Mouse (Mus musculus): ENCODE measurements at regions not wholly inside any gene's neighbourhood (a gene's known extent, or its start where the extent isn't known, plus 50 kb on each side); places are given as distances from the start of the nearest gene placed in this dataset.

DNA sequence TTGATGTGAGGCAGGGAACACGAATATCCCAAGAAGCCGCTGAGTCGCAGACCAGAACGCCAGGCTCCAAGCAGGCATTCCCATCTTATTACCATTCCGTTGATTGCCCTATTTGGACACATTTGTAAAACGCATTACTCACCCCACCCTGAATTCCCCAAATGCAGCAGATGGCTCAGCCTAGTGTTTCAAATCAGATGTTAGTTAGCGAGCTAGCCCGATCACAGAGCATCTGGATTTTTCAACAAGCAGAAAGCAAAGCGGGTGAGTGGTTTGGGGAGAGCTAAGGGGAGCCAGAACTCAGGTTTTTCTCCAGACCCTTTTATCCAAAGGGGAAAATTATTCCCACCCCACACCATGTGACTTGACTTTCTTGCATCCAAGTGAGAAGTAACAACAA, 273.2 kb downstream of the Rwdd3 start:
- DNase-seq (ENCODE audit: low spot score): no peak

DNA sequence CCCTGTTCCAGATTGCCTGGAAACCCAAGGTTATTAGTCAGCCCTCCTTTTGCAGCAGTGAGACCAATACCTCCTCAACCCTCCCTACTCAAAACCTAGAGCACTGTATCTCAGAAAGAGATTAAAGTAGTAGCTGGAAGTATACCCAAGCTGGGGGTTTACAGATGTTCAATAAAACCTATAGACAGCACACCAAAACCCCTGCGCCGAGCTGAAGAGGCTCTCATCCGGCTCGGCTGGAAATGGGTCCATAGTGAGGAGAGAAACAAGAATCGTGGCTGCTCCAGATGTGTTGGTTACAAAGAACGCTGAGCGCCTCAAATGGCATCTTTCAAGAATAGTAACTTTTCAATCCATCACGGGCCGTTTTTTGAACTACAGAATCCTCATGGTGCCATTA, 273.7 kb downstream of the Rwdd3 start:
- no peak for DNase-seq (ENCODE audit: low spot score)

DNA sequence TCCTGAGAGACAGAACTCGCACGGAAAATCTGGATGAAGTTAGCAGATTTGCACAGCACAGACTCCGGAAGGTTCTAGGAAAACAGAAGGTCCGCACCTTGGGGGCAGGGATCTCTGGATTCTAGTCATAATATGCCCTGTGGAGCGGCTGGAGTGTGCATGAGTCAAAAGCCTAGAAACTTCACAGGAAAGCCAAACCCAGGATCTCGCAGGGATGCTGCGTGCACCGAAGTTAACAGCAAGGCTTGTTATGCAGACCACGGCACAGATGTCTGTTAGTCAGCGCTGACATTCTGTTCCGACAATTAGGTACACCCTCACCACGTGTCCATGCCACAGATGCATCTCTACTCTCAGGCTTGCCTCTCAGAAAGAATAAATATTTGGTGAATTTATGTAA, 274.3 kb downstream of the Rwdd3 start:
- no peak for DNase-seq (ENCODE audit: low spot score)

DNA sequence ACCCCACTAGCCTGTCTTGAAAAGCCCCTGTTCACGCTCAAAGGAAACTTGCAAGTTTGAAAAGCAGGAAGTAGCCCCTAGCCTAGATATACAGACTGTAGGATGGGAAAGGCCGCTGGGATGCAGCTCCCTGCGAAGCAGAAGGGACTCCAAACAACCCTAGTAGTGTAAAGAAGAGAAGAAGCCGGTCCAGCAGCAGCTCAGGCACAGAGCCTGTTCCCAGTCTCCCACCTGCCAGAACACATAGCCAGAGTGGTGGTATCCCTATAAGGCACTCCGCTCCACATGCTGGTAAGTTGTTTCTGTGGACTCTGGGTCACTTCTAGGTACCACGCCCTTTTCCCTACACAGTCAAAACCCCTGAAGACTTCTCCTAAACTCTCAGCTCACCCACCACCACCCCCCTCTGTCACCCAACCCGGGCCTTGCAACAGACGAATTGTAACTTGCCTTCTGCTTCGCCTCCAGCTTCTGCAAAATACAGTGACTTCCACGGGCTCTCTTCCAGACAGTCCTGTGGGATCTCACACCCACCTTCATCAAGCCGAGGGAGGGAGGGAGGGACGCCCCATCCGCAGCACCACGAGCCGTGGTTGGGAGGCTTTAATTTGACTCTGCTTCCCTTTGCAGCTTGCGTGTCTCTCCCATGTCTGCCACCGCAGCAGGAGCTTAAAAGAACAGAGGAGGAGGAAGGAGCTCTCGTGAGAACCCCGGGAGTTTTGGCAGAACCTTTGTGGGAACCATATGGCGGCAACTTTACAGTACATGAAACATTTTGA, 285.2 kb downstream of the Rwdd3 start:
- no peak for DNase-seq (ENCODE audit: low spot score)

DNA sequence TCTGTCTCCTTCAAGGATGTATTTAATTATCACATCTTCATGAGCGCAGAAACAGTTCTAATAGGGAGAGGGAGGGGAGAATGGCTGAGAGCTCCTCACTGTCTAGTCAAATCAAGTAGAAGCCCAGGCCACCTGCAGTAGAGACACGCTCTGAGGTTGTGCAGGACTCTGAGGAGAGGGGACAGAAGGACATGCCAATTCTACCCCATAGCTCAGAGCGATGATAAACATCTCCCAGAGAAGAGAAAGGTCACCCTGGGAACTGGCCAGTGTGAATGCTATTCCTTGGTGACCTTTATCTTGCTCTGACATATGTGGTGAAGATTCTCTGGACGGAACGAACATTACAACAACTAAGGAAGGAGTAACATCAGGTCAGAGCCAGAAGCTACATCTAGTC, 286.1 kb downstream of the Rwdd3 start:
- DNase-seq (ENCODE audit: low spot score): no peak

DNA sequence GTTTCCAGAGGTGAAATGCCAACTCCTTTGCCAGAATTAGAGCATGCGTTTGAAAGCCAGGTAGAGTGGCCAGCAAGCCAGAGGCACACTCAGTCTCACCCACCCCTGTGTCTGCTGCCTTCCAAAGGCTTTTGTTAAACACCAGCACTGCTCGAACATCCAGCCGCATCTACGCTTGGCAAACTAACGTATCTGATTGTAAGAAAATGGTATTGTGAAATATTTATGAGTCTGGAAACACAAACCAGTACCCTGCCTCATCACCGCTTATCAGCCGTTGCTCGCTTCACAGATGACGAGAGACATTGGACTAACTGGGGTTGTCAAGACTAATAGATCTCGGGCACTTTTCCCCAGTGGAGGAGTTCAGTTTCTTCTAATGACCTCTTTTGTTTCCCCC, 287.3 kb downstream of the Rwdd3 start:
- DNase-seq (ENCODE audit: low spot score): no peak

DNA sequence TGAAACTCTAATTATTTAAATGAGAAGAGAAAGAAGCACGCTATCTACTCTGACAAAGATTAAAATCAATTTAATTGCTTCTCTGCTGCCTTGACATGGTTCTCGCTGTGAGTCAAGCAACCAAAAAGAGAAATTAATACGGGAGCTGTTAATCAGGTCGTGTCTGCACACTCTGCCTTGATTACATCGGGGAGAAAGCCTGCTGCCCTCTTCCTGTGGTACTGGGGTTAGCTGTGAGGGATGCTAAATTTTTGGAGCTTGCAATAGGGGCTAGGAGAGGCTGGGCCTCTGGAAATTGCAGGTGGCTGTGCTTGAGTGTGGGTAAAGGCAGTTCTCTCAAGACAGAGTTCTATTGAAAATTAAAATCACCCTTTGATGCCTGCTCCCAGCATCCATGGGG, 287.8 kb downstream of the Rwdd3 start:
- DNase-seq (ENCODE audit: low spot score): no peak

DNA sequence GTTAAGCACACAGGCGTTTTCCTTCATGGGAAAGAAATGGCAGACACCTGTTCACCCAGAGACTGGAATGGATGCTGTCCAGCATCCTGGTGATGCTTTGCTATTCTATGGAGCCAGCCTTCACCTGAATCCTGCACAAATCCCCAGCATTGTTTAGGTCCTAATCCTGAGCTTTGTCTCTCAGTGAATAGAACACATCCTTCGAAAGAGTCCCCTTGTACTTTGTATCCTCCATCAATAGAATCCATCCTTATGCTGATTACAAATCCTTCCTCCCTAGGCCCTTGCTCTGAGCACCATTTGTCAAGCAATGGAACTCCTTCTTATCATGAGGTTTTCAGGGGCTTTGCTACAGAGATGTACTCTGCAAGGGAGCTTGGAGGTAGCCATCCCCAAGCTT, 292.1 kb downstream of the Rwdd3 start:
- DNase-seq (ENCODE audit: low spot score): no peak

DNA sequence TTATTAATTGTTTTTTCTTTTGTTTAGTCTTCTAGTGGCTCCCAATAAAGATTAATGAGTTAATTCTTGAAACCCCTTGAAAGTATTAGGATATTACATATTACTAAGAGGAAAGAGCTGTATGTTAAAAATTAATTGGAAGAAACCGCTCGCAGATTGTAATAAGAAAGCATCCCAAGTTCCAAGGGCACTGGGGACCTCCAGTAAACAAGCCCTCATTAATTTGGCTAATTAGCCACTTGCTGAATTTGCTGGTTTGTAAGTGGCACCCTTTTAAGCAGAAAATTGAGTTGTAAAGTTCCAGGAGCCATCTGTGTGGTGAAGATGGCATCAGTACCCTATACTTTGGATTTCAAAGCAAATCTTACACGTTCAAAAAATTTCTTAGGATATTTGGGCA, 295.8 kb downstream of the Rwdd3 start:
- no peak for DNase-seq (ENCODE audit: low spot score)

DNA sequence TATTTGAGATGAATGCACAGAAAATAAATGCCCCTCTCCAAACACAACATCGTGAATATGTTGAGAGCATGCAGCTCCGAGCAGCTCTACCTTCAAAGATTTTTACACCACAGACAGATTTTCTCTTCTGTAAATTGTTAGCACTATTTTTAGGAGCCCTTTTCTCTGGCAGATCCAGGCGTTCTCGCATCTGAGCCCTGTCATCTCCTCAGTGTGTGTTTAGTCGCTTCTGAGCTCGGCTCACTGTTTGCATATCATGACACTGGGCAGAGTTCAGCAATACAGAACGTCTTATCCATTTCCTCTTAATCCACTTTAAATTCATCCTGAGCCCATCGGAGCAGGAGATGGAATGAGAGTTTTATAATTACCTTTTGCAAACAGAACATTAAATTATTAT, 306.5 kb downstream of the Rwdd3 start:
- DNase-seq (ENCODE audit: low spot score): no peak

DNA sequence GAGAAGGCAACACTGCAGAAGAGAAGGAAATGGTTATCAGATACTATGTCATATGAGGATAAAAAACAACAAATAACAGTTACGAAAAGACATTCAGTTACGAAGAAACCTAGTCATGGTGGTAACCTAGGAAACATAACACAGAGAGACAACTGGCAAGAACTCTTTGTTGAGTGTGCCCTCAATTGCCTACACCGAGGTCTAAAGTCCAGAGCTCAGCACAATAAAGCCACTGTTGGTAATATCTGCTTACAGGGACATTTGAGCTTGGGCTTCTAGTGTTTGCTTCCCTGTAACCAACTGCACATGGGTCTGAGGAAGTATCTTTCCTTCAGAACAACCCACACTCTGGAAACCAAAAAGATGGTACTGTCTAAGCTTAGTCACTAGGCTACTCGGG, 309.9 kb downstream of the Rwdd3 start:
- DNase-seq (ENCODE audit: low spot score): no peak

DNA sequence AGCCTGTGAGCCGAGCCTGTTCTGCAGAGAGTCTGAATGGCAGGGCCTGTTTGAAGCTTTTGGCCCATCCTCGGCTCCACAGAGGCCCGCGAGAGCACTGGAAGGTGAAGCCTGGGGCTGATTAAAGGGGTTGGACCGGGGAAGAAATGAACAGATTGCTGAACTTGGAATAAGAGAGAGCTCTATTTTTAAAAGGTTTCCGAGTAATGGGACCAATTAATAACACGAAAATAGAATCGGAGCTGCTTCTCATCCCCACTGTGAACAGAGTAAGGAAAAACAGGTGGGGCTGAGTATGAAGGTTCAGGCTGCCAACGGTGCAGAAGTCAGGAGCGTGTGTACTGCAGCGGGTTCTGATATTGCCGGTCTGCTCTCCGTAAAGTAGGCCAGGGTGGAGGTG, 313.2 kb downstream of the Rwdd3 start:
- no peak for DNase-seq (ENCODE audit: low spot score)

DNA sequence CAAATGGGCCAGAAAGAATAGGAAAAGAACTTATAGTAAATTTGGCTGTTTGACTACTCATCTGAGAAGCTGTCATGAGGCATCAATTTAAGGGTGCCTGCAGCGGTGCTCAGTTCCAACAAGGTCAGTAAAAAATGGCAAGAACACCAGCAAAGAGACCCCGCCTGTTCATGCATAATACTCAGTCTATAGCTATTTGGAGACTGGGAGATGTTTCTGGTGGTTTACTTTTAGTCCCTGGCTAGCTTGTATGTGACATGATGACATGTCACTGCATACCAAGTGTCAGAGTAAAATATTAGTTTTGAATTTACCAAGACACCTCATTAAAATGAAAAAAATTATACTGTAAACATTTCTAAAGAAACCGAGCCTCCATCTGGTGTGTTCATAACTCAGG, 317.2 kb downstream of the Rwdd3 start:
- DNase-seq (ENCODE audit: low spot score): no peak

DNA sequence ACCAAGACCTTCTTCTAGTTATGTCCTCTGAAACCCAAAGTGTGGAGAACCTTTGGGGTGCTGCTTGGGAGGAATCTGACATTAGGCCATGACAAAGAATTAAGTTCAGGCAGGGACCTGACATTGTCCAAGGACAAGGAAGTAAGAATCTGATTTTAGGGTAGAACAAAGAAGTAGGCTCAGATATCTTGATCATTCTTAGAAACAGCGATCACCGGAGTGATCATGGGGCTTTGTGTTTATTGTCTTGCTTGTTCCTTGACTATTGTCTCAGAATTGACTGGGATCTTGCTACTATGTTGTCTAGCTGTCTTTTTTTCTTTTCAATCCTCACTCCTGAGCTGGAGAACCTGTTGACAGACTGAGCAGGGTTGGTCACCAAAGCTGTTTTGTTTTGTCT, 327.9 kb downstream of the Rwdd3 start:
- no peak for DNase-seq (ENCODE audit: low spot score)

DNA sequence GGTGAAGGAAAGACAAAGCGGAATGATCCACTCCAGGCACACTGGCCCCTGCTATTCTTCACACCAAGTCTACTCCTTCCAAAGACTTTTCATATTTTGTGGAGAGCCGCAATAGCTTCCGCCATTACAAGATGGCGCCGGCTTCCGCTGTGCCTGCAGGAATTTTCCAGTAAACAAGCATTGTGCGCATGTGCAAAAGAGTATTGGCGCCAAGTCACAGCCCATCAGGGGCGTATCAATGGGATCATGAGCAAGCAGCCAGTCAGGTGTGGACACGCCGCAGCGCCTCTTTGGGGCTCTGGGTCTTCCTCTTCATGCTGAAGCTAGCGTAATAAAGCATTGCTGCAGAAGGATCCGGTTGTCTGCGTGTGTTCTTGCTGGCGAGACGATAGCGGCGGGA, 348.0 kb downstream of the Rwdd3 start:
- DNase-seq (ENCODE audit: low spot score): no peak

DNA sequence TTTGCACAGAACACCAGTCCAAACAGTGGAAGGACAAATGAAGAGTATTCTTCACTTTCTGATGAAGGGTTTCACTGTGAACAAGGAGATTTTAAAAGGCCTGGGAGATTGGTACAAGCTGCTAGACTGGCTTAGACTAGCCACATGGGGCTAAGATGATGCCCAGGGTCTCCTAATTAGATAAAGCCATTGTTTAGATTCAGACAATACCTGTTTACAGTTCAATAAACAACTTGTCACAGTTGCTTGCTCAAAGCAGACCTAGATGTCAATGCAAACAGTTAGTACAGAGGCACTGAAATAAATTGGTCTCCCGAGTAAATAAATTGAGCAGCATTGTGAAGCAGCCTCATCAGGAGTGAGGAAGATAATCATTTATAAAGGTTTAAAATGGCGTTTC, 359.6 kb downstream of the Rwdd3 start:
- DNase-seq (ENCODE audit: low spot score): no peak

DNA sequence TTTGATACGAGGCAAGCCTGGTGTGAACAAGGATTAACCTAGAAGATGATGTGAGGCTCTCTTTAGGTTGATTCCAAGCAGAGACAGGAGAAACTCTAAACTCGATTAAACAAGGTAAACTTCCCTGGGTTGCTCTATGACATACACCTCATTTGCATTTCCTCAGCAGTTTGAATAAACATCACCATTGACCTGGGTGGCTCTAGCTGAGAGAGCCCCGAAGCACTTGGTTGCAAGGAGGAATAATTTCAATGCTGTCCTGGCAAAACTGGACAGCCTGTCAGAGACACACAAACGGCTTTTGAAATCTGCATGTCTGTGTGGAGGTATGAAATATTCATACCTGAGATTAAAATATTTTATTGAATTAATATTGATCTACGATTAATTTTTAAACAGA, 361.0 kb downstream of the Rwdd3 start:
- no peak for DNase-seq (ENCODE audit: low spot score)

DNA sequence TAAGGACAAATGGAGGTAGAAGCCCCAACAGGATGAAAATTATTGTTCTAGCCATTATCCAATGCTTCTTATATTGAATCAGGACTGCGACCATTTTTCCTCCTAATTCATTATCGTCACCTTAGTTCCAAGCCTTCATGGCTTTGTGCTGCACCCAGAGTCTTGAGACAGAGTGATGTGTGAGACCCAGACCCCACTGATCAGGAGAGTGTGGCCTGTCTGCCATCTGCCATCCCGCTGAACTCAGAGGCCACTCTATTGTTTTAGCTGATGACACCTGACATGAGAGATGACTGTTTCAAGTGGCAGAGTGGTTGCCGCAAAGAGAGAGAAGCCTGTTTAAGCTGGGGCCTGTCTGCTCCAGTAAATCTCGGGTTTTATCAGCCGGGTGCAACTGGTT, 361.4 kb downstream of the Rwdd3 start:
- DNase-seq (ENCODE audit: low spot score): no peak

DNA sequence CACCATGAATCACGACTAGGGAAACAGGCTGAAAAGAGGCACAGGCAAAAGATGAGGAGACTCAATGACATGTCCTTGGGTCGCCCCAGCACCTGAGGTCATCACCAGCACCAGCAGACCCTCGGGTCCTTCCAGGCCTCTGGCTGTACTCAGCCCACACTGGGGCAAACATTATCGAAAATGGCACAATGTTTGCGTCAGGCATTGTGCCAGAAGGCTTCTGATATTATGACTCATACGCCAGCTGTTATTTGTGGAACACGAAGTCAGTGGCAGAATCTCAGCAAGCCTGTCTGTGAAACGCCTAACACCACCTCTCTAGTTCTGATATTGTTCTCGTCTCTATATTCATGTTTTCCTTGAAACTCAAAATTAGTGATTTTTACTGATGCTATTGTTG, 384.8 kb downstream of the Rwdd3 start:
- no peak for DNase-seq (ENCODE audit: low spot score)

DNA sequence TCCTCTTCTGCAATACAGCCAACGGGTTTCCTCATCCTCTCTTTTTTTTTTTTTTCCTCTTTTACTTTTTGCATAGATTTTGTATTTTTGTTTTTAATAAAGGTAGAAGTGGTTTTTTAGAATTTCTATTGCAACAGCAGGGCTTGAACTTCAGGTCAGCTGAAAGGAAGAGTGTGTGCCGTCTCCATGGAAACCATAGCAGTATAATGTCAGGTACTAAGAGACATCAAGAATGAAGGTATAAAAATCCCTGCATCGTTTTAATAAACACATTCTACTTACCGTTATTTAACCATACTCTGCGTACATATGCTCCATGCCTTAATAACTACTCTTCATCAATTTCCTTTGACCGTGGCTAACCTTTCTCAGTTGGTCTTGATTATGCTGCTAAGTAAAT, 390.0 kb downstream of the Rwdd3 start:
- DNase-seq (ENCODE audit: low spot score): no peak

DNA sequence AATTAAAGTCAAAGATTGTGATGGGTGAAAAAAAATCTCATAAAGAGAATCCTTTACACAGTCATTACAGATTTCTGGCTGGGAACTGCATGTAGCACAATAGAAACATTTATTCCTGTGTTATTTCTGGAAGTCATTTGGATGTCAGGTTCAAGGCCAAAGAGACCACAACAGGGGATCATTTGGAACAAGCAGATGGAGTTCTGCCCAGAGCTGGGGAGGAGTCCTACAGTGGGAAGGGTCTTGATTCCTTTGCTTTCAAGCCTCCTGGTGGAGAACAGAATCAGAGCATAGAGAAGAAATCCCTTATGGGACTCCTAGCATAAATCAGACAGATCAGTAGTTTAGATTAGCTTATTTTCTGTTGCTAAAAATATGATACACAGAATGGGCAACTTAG, 392.4 kb downstream of the Rwdd3 start:
- DNase-seq (ENCODE audit: low spot score): no peak

DNA sequence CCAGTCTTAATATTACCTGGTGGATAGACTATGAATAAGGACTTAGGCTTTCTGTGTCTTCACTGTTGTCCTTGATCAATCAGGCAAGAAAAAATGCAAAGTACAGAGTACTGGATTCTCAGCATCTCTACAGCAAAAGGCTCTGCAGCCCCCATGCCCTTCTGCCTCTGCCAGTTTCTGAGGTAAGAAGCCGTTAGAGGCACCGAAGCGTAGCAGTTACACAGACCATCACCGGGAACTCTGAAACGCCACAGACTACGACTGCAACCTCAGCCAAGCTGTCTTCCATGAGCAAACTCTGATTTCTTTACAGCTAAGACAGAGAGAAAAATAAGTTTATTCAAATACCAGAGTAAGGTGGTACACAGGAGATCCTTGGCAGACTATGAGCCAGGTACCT, 396.5 kb downstream of the Rwdd3 start:
- no peak for DNase-seq (ENCODE audit: low spot score)

DNA sequence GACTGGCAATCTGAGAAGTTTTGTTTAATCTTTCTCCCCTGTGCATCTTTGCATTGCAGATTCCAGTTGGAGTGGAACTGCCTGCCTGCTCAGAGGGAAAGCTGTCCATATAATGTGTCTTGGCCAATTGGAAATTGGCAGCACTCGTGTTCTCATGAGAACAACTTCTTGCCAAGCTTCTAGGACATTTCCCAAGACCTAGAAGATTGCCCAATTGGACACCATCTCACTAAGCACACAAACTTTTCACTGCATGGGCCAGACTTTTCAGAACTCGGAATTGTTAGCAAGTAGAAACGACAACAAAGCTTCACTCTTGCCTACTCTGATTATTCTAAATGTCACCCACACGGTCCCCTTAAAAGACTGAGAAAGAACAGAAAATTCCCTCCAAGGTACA, 409.8 kb downstream of the Rwdd3 start:
- DNase-seq (ENCODE audit: low spot score): no peak

DNA sequence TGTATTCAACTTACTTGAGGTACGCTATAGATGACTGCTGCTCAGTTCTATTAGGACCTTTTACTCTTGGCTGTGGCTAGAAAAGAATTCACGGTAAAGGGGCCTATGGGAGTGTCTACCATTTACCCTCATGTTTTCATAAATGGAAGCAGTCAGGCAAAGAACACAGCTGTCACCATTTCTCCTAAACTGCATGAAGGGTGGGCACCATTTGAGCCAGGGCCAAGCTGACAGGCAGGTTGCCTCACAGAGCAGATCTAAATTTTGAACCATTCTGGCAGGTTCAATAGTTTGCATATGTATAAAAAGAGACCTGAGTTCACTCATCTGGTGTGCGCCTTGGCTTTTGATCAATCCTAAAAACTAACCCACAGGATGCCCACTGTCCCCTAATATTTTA, 410.3 kb downstream of the Rwdd3 start:
- no peak for DNase-seq (ENCODE audit: low spot score)

DNA sequence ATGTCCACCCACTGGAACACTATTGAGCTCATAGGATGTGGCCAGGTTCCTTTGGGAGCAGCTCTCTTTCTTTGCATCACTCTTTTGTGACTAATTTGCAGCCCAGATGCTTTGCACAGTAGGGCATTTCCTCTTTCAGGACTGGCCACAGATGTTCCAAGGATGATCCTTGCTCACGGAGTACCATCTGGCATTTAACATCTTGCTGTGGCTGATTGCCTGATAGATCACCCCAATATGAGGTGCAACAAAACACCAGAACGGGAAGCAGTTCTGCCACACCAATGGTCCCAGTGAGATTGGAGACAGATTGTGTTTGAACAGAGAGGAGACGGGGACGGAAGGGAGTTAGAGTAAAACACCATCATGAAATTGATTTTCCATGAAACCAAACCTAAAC, 423.0 kb downstream of the Rwdd3 start:
- DNase-seq (ENCODE audit: low spot score): no peak

All from testis, postnatal 10 days (tissue).